Mouse (Mus musculus): ENCODE data around the gene Sh2d3c.
A peak's percentile ranks its signal among the peaks of the same experiment; 100 is the strongest.

The Sh2d3c gene

GRCm38 (mm10) chr2:32756674-32757055, 35.8 kb downstream of the Sh2d3c start:
- no peak for DNase-seq (ENCODE audit: low spot score)

GRCm38 (mm10) chr2:32757056-32757845, 36.4 kb downstream of the Sh2d3c start, which contains the start of gene Tor2a:
TSS of gene Tor2a (plus strand) at chr2:32757234.
- peak; percentile 99 for DNase-seq (ENCODE audit: low spot score)

- no peak for DNase-seq (ENCODE audit: low spot score)
Measured at GRCm38 (mm10) chr2:32758503-32758902, 37.6 kb downstream of the Sh2d3c start.

DNA sequence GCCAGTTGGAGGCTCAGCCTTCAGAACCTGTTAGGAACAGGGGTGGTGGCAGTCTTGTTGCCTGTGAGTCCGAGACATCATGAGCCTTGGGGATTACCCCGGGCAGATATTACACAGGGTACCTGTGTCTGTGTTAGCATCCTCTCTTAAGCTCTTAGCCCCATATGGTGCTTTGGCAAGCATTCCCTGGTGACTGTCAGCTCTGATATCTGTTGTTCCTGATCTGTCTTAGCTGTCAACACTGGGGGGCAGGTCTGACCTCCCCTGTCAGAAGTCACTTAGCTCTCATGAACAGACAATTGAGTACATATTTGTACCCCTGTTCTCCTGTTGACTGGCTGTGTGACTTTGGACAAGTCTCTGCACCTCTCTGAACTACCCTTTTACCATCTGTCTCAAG, 38.1 kb downstream of the Sh2d3c start:
- no peak for DNase-seq (ENCODE audit: low spot score)

DNA sequence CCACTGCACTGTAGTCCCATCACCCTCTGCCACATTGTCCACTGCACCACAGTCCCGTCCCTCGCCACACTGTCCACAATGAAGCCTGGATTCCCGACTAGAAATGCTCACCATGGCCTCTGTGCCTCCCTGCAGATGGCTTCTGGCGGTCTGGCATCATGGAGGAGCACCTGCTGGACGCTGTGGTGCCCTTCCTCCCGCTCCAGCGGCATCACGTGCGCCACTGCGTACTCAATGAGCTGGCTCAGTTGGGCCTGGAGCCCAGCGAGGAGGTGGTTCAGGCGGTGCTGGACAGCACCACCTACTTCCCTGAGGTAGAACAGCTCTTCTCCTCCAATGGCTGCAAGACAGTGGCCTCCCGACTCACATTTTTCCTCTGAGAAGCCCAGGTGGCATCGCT, 40.5 kb downstream of the Sh2d3c start:
- no peak for DNase-seq (ENCODE audit: low spot score)

DNA sequence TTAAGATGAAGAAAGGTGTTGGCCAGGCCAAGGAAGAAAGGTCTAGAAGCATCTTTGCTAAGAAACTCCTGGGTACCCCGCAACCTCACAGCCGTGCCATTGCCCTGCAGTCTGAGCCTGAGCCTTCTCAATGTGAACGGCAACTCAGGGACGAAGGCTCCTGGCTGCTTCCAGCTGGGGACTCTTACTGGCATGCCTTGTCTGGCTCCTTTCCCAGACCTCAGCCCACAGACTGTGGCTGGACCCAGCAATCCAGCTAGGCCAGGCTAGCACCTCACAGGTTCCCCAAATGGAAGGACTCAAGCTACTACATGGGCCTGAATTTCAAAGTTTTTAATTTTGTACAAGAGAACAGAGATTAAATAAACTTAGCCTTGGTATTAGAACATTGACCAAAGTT, 41.0 kb downstream of the Sh2d3c start:
- no peak for DNase-seq (ENCODE audit: low spot score)

- no peak for DNase-seq (ENCODE audit: low spot score)
Measured at GRCm38 (mm10) chr2:32763353-32763752, 42.5 kb downstream of the Sh2d3c start.

- DNase-seq (ENCODE audit: low spot score), result no peak
Measured at GRCm38 (mm10) chr2:32767241-32767640, 46.4 kb downstream of the Sh2d3c start.

DNA sequence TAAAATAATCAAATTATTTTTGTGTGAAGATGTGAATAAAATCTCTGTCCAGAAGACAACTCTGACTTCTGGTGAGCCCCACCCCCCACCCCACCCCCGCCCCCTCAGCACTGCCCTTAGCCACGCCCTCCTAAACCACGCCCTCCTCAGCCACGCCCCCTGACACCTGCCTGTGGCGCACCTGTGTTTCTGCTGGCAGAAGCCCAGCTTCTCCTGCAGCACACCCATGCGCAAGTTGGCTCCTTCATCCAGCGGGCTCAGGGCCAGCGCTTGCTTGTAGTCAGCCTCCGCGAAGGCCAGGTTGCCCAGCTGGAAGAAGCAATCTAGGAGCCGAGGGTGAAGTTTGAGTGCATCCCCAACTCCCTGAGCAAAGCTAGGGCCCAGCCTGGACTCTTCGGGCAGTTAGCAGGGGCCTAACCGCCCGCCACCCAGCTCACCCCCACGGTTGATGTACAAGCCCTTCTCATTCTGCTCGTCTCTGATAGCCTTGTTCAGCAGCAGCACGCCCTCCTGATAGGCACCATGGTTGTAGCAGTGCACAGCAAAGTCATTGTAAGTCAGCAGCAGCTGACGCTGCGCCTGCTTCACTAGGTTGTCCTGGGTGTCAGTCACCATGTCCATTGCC, 47.9 kb downstream of the Sh2d3c start:
- no peak for DNase-seq (ENCODE audit: low spot score)

GRCm38 (mm10) chr2:32769327-32770085, 48.7 kb downstream of the Sh2d3c start:
- DNase-seq (ENCODE audit: low spot score), result peak; percentile 60

- DNase-seq (ENCODE audit: low spot score), result peak; percentile 39
Measured at GRCm38 (mm10) chr2:32771886-32772285, 51.0 kb downstream of the Sh2d3c start.

GRCm38 (mm10) chr2:32772626-32773279, 51.9 kb downstream of the Sh2d3c start:
- no peak for DNase-seq (ENCODE audit: low spot score)

DNA sequence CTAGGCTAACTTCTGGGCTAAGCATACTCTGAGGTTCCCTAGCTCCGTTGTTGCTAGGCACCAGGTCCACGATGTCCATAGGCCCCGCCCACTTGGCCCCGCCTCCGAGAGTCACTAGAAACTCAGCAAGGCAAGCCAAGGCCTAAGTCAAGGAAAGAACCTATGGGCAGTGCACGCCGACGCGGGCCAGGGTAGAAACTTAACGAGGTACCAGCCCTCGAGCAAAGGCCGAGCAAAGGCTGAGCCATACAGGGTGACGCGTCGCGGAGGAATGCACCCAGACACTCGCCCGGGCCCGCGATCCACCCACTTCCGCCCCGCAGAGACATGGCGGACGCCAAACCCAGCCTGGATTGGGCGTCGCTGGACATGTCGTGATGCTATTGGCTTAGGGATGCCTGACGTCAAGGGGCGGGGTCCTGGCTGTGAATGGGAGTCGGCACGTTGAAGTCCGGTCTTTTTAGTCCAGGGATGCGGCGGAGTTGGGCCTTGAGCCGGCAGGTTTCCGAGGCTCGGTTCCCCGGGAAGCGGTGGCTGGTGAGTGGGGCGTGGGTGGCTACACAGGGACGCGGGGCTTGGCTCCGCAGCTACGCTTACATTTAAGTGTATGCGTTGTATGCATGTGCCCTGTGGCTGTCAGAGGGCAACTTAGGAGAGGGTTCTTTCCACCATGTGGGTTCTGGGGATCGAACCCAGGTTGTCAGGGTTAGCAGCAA, 54.7 kb downstream of the Sh2d3c start, which contains the start of the genes Ttc16 and Ptrh1:
Gene Ttc16, minus strand, starts transcription at position 275 of the 716 bp plus-strand sequence.
Gene Ptrh1, plus strand, starts transcription at position 428 of the 716 bp plus-strand sequence.
- peak; percentile 99 for DNase-seq (ENCODE audit: low spot score)

DNA sequence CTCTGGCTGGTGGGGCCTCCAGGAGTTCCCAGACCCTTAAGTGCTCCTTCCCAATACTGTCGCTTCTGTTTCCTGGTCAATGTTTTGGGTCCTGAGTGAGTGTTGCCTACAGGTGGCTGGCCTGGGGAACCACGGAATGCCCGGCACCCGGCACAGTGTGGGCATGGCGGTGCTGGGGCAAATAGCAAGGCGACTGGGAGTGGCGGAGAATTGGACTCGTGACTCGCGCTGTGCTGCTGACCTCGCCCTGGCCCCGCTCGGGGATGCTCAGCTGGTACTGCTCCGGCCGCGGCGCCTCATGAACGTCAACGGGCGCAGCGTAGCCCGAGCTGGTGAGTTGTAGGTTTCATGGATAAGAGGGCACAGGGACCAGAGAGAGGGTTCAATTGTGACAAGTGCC, 55.3 kb downstream of the Sh2d3c start:
- DNase-seq (ENCODE audit: low spot score), result peak; percentile 38

GRCm38 (mm10) chr2:32778081-32778480, 57.2 kb downstream of the Sh2d3c start:
- no peak for DNase-seq (ENCODE audit: low spot score)

DNA sequence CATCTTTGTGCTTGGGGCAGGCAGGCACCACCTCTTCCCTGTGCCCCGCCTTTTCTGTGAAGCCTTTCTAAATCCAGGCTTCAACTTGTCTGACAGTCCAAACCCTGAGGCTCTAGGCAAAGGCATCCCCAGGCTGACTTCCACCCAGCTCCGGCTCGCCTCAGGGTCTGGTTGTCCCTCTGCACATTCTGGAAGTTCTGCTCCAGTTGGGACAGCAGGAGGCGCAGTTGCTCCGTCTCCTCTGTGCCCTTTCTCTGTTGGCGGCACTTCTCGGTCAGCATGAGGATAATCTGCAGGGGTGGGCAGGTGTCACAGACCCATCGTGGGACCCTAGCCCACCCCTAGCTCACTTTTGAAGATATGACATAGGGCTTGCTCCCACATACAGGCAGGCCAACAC, 58.3 kb downstream of the Sh2d3c start:
- peak; percentile 83 for DNase-seq (ENCODE audit: low spot score)

DNA sequence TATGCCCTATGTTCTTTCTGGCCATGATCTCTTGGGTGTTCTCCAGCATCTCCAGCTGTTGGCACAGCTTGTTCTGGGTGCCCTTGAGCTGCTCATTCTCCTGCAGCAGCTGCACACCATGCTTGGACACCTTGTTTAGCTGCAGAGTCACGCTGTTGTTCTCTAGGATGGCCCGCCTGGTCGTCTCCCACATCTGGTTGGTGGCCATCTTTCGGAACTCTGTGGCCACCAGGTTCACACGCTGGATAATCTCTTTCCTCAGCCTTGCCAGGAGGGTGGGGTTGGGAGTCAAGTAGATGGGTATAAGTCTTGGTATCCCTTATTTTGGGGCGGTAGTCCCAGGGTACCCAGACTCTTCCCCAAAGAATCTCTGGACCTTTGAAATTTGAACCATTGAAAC, 58.9 kb downstream of the Sh2d3c start:
- no peak for DNase-seq (ENCODE audit: low spot score)

DNA sequence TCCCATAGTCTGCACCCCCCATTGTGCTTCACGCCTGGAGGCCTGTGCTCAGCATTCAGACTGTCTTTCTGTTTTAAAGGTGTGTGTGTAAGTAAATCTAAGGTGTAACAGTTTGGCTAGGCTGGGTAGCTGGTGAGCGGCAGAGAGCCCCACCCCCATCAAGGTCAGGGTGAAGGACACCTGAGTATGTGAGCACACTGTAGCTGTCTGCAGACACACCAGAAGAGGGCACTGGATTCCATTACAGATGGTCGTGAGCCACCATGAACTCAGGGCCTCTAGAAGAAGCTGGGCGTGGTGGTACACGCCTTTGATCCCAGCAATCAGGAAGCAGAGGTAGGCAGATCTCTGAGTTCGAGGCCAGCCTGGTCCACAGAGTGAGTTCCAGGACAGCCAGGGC, 60.9 kb downstream of the Sh2d3c start:
- no peak for DNase-seq (ENCODE audit: low spot score)

DNA sequence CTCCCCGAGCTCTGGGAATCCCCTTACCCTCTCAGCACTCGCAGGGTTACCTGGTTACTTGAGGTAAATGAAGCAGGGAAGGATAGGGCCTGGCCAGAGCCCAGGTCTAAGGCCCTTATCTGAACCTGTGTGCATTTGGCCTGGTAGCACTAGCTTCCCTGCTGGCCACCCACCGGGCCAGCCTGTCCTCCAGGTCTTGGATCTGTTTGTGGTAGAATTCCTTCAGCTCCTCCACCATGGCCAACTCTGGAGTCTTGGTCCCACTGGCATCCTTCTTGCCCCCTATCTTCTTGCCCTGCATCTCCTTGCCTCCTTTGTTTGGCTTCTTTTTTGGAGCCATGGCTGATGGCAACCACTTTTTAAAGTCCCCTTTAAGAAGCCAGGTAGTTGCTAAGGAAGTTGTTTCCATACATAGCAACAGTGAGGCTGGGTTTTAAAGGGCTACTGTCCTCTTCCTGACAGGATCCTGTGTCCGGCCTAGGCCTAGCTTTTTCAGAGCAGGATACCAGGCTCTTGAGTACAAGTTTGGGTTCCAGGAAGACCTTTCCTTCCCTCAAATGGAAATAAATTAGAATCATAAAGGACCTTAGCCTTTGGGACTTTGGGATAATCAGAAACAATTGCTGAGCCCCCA, 63.3 kb downstream of the Sh2d3c start, which contains the start of gene Cfap157:
Gene Cfap157, minus strand, starts transcription at position 381 of the 634 bp plus-strand sequence.
- DNase-seq (ENCODE audit: low spot score), result no peak

- DNase-seq (ENCODE audit: low spot score), result peak; percentile 35
Measured at GRCm38 (mm10) chr2:32787176-32787575, 66.3 kb downstream of the Sh2d3c start.

- DNase-seq (ENCODE audit: low spot score), result no peak
Measured at GRCm38 (mm10) chr2:32788581-32788980, 67.7 kb downstream of the Sh2d3c start.

Data from embryo, embryonic 10 days (tissue).